Mouse (Mus musculus) bone marrow, adult 2 months (tissue): Measurements from ENCODE around the gene Rpap3.

Source experiments
- CTCF ChIP-seq: fragments of 200-500 bp; IDR thresholded peaks from 2 replicates; pipeline ENCODE4 v1.5.1; 2011; ENCODE audit warnings: low read length, control low read depth; ENCODE audit not compliant: control insufficient read depth, insufficient read depth
- POLR2A ChIP-seq: fragments of 200-500 bp; IDR thresholded peaks from 2 replicates; pipeline ENCODE4 v1.6.1; 2011; ENCODE audit warnings: low read depth, mild to moderate bottlenecking, control low read depth, low read length, borderline replicate concordance; ENCODE audit not compliant: control insufficient read depth

- TF ChIP-seq CTCF (no peak), POLR2A (no peak)
Observed at GRCm38 (mm10) chr15:97670554-97670953, 35.1 kb downstream of the Rpap3 start.
